Mouse (Mus musculus) liver, embryonic 16.5 days (tissue): ENCODE data around the gene Rims1. TPM values are rescaled to one million over a fixed set of nuclear protein-coding genes. Genes with fewer than 3 reads are reported as not detected.
A peak's percentile ranks its signal among the peaks of the same experiment; 100 is the strongest.

ENCODE experiments used
- ATAC-seq: fragments of 200-750 bp; cut with Nextera tagmentation; 2 replicates; pipeline ENCODE4 v1.8.0; 2017; ENCODE audit warnings: low read depth, mild to moderate bottlenecking, moderate number of reproducible peaks, moderate library complexity
- H3K27ac ChIP-seq: fragments of 300-500 bp; sonication (generic); 2 replicates; pipeline ENCODE4 v1.5.1; 2014; ENCODE audit warnings: mild to moderate bottlenecking, low read length
- H3K27me3 ChIP-seq: fragments of 300-500 bp; sonication (generic); 2 replicates; pipeline ENCODE4 v1.6.1; 2014; ENCODE audit warnings: low read depth, low read length, mixed read lengths; ENCODE audit not compliant: control insufficient read depth, insufficient read depth
- H3K36me3 ChIP-seq: fragments of 300-500 bp; sonication (generic); 2 replicates; pipeline ENCODE4 v1.6.1; 2014; ENCODE audit warnings: mild to moderate bottlenecking; ENCODE audit not compliant: control insufficient read depth, insufficient read depth
- H3K4me1 ChIP-seq: fragments of 300-500 bp; sonication (generic); 2 replicates; pipeline ENCODE4 v1.6.1; 2014; ENCODE audit warnings: low read depth, low read length, mixed read lengths; ENCODE audit not compliant: control insufficient read depth
- H3K4me2 ChIP-seq: fragments of 300-500 bp; sonication (generic); 2 replicates; pipeline ENCODE4 v1.6.1; 2014; ENCODE audit warnings: low read depth, low read length, mixed read lengths
- H3K4me3 ChIP-seq: fragments of 300-500 bp; sonication (generic); 2 replicates; pipeline ENCODE4 v1.5.1; 2014; ENCODE audit warnings: low read depth, mild to moderate bottlenecking, low read length
- H3K9ac ChIP-seq: fragments of 300-500 bp; sonication (generic); 2 replicates; pipeline ENCODE4 v1.6.1; 2014; ENCODE audit warnings: low read depth, low read length
- H3K9me3 ChIP-seq: fragments of 300-500 bp; sonication (generic); replicated peaks from 2 replicates; pipeline ENCODE4 v1.6.1; 2016; ENCODE audit warnings: low read length; ENCODE audit not compliant: control insufficient read depth
- WGBS: fragments of 180-500 bp; shearing (Covaris S2); extraction: QIAGEN DNeasy Blood & Tissue Kit; methylation state at CpG from one replicate; pipeline ENCODE4 v1.1.7; 2014; ENCODE audit not compliant: insufficient replicate concordance; 5-methylcytosine and 5-hydroxymethylcytosine counted together
- polyA plus RNA-seq: library from polyadenylated mRNA; unstranded; fragments of >200 nt; fragmentation: Nextera tagmentation; extraction: Ambion mirVana; gene quantifications from 2 replicates; pipeline ENCODE4 v1.2.1, GENCODE M21; 2015

Rims1 gene
- polyA plus RNA-seq, 1 experiment from 2014 or later: 0.08 TPM

DNA sequence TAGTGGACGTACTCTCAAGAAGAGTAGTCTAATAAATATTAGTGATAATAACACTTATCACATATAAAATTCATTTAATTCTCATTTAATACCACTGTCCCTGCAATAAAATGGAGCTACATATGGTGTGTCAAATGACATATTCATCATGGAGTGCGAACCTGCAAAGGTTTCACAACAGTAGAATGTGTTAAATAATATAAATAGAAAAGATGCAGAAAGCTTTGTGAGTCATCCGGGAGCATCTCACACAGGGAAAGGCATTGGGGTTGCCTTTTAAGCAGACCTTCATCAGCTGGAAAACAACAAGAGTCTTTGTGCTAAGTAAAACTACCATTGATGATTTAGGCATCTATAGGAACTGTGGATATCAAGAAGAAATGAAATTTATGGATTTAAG lies 220.2 kb downstream of the Rims1 start:
- Histone ChIP-seq H3K4me2 (no peak overlapping the region), H3K4me1 (no peaks in the 10 kb centered on the region), H3K36me3 (no peaks in the 10 kb centered on the region), H3K9ac (no peak overlapping the region), H3K4me3 (no peak overlapping the region), H3K9me3 (no peaks in the 10 kb centered on the region), H3K27ac (no peak overlapping the region), H3K27me3 (no peaks in the 10 kb centered on the region)
- no peak for ATAC-seq
- WGBS: 54% methylated on average over 3 of the region's 3 CpGs

DNA sequence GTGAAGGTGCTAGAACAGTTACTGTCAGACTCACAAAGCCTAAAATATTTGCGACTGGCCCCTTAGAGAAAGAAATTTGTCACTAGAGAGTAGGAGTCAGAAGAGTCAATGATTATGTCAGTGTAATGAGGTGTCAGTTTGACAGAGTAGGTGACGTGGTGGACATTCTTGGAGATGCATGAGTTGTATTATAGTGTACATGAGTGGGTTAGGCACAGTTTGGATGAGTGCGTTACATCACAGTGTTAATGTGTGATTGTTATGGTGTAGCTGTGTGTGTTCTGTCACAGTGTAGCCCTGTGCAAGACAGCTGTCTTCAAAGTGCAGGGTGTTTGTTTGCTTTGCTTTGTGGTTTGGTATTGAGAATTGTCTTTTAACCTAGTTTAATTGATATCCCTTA lies 226.3 kb downstream of the Rims1 start:
- Histone ChIP-seq H3K9ac (no peak overlapping the region), H3K4me3 (no peak overlapping the region), H3K4me1 (no peaks in the 10 kb centered on the region), H3K9me3 (no peaks in the 10 kb centered on the region), H3K27me3 (no peaks in the 10 kb centered on the region), H3K27ac (no peak overlapping the region), H3K4me2 (no peak overlapping the region), H3K36me3 (no peaks in the 10 kb centered on the region)
- 63% methylated on average over 3 of the region's 3 CpGs for WGBS
- no peak for ATAC-seq

DNA sequence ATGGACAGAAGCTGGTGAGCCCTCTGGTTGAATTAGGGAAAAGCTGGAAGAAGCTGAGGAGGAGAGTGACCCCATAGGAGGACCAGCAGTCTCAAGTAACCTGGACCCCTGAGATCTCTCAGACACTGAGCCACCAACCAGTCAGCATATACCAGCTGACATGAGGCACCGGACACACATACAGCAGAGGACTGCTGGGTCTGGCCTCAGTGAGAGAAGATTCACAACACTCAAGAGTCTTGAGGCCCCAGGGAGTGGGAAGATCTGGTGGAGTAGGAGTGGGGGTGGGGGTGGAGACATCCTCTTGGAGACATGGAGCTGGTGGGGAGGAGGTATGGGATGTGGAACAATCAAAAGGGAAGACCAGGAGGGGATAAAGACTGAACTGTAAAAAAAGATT lies 233.1 kb downstream of the Rims1 start:
- H3K4me1 ChIP-seq: no peaks in the 10 kb centered on the region
- no peak overlapping the region for H3K9ac ChIP-seq
- no peak overlapping the region for H3K27ac ChIP-seq
- WGBS: 65% methylated on average over 1 of the region's 1 CpGs
- no peak for ATAC-seq
- H3K36me3 ChIP-seq: no peaks in the 10 kb centered on the region
- no peak overlapping the region for H3K4me3 ChIP-seq
- H3K4me2 ChIP-seq: no peak overlapping the region
- H3K27me3 ChIP-seq: no peaks in the 10 kb centered on the region
- no peaks in the 10 kb centered on the region for H3K9me3 ChIP-seq

DNA sequence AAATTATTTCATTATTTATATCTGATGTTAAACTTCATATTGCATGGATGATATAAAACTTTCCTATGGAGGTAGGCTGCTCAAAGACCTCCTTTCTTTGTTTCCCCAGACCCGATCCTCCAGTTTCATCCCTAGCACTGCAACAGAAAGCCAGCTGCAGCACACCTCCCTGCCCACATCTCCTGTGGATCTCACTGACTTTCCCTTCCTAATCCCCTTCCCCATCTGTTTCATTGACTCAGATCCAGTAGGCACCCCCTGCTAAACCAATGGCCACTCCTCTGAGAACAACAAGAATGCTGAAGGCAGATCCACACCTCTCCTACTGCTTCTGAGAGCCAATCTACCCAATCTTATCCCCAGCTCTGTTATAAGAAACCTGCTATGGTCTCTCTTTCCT lies 259.5 kb downstream of the Rims1 start:
- Histone ChIP-seq H3K36me3 (no peaks in the 10 kb centered on the region), H3K9me3 (no peaks in the 10 kb centered on the region), H3K27ac (no peak overlapping the region), H3K4me3 (no peak overlapping the region), H3K27me3 (no peaks in the 10 kb centered on the region), H3K4me1 (no peaks in the 10 kb centered on the region), H3K4me2 (no peak overlapping the region), H3K9ac (no peak overlapping the region)
- no peak for ATAC-seq
- 47% methylated on average over 1 of the region's 1 CpGs for WGBS

DNA sequence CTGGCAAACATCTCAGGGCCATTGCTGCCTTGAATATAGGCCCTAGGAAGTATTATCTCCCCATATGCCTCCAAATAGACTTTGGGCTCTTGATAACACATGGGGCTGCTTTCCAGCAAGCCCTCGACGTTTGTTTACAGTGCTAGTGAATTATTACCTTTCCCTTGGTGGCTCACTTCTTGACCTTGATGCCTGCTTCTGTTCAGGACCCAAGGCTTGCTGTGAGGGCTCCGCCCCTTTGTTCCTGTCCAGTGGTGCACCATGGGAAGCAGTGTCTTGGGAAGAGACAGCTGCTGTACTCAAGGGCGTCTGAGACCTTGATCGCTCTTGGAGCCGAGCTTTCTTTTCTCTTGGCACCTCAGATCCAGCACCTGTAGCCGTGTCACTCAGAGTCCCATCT lies 267.7 kb downstream of the Rims1 start:
- Histone ChIP-seq H3K36me3 (no peaks in the 10 kb centered on the region), H3K9me3 (no peaks in the 10 kb centered on the region), H3K4me3 (no peak overlapping the region), H3K27ac (no peak overlapping the region), H3K27me3 (peaks cover 15% of the 10 kb centered on the region), H3K4me2 (no peak overlapping the region), H3K9ac (no peak overlapping the region), H3K4me1 (no peaks in the 10 kb centered on the region)
- WGBS: 44% methylated on average over 7 of the region's 7 CpGs
- ATAC-seq: no peak

DNA sequence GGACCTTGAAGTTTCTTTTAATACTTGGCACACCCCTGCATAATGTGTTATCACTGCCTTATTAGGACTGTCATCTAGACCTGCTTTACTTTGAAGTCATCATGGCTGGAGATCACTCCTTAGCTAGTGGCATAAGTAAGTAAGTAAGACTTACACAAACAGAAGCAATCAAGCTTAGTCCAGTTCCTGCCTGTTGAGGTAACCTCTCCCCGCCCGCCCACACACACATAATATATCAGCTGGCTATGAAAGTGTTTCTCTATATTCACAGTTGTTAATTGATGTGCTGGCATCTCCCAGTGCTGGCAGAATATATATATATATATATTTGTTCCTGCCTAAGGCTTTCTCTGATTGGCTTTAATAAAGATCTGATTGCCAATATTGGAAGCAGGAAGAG lies 269.0 kb downstream of the Rims1 start:
- 69% methylated on average over 2 of the region's 2 CpGs for WGBS
- Histone ChIP-seq H3K9me3 (no peaks in the 10 kb centered on the region), H3K36me3 (no peaks in the 10 kb centered on the region), H3K4me2 (no peak overlapping the region), H3K4me1 (no peaks in the 10 kb centered on the region), H3K27ac (no peak overlapping the region), H3K9ac (no peak overlapping the region), H3K27me3 (peaks cover 19% of the 10 kb centered on the region), H3K4me3 (no peak overlapping the region)
- ATAC-seq: no peak

DNA sequence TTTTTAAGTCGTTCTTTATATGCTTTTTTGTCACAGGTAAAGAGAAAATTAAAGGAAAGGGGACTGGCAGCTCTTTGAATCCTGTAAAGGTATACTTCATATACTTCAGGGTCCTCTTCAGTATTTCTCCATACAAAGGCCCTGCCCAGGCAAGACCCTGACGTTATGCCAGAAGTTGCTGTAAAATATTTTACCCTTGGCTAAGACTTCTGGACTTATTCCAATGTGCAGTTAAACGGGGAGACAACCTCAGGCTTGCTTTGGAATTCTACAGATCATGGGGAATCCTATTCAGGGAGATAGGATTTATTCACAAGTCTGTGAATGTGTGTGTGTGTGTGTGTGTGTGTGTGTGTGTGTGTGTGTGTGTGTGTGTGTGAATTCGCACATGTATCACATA lies 270.7 kb downstream of the Rims1 start:
- Histone ChIP-seq H3K27ac (no peak overlapping the region), H3K4me2 (no peak overlapping the region), H3K36me3 (no peaks in the 10 kb centered on the region), H3K4me3 (no peak overlapping the region), H3K9ac (no peak overlapping the region), H3K27me3 (peaks cover 19% of the 10 kb centered on the region), H3K9me3 (no peaks in the 10 kb centered on the region), H3K4me1 (no peaks in the 10 kb centered on the region)
- ATAC-seq: no peak
- WGBS: 41% methylated on average over 4 of the region's 4 CpGs

DNA sequence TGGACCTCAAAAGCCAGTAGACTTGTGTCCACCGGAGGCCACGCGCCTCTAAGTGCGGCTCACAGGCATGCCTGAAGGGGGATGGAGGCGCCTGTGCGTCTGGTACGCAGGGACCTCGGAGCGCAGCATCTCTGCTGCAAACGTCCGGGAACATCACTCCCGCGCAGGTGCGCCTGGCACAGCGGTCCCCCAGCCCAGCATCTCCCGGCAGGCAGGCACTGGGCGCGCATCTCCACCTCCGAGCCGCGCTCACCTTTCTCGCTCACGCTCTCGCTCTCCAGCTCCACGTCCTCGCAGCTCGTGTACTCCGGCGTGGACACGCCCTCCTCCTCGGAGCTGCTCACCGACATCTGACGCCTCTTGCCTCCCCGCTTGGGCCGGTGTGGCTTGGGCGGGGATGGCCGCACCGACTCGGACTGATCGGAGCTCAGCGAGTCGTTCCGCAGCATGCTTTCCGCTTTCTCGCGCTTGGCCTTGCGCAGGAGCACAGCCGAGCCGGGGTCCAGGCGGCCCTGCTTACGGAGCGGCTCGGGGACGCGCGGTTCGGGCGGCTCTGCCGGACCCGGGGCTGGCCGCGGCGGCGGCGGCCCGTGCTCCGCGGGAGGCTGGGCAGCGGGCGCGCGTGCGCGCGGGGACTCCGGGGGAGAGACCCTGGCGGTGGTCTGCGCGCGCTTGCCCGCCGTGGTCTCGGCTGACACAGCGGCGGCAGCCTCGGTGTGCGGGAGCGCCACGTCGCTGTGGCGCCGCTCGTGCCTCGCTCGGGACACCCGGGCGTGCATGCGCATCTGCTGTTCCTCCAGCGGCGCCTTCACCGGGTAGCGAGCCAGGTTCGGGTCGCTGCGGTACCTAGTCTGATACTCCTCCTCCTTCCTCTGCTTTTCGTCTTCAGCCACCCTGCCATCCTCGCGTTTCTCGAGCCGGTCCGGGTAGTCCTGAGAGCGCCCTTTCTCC lies 272.4 kb downstream of the Rims1 start:
- Histone ChIP-seq H3K27me3 (peaks cover 19% of the 10 kb centered on the region), H3K4me1 (no peaks in the 10 kb centered on the region), H3K4me2 (peak overlapping the region; percentile 53), H3K9ac (no peak overlapping the region), H3K36me3 (no peaks in the 10 kb centered on the region), H3K9me3 (no peaks in the 10 kb centered on the region), H3K4me3 (peak overlapping the region; percentile 46), H3K27ac (no peak overlapping the region)
- WGBS: 2% methylated on average over 112 of the region's 112 CpGs
- no peak for ATAC-seq

DNA sequence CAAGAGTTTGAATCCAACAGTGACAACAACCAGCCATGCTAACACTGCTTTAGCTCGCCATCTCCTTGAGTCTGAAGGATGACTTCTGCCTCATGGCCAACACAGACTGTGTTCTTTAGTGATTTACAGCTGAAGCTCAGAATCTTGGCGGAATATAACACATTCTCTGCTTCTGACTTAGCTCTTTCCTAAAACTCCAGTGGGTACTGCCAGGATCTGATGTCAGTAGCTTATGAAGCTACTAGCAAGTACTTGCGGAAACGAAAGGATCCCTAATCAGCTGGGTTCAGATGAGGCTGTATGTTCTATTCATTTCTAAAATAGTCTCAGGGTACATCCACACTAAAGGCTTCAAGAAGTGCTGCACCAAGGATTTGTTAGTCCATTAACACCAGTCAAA lies 290.7 kb downstream of the Rims1 start:
- H3K4me3 ChIP-seq: no peak overlapping the region
- WGBS: 70% methylated on average over 4 of the region's 4 CpGs

More for the DNA sequence above, 290.7 kb downstream of the Rims1 start:
- no peak overlapping the region for H3K4me2 ChIP-seq
- no peak overlapping the region for H3K27ac ChIP-seq
- H3K4me1 ChIP-seq: no peaks in the 10 kb centered on the region
- no peaks in the 10 kb centered on the region for H3K9me3 ChIP-seq
- H3K27me3 ChIP-seq: no peaks in the 10 kb centered on the region
- no peak overlapping the region for H3K9ac ChIP-seq
- no peaks in the 10 kb centered on the region for H3K36me3 ChIP-seq
- ATAC-seq: no peak
